Mouse (Mus musculus) C2C12 (cell line): Measurements from ENCODE around the gene Pdxk.

Source experiments
- CTCF ChIP-seq: IDR thresholded peaks from one replicate; pipeline ENCODE4 v1.5.1; 2011; ENCODE audit not compliant: control insufficient read depth, insufficient read depth, insufficient read length
- USF1 ChIP-seq: IDR thresholded peaks from one replicate; pipeline ENCODE4 v1.6.1; 2011; ENCODE audit warnings: low read depth, mild to moderate bottlenecking, control low read depth, moderate library complexity

DNA sequence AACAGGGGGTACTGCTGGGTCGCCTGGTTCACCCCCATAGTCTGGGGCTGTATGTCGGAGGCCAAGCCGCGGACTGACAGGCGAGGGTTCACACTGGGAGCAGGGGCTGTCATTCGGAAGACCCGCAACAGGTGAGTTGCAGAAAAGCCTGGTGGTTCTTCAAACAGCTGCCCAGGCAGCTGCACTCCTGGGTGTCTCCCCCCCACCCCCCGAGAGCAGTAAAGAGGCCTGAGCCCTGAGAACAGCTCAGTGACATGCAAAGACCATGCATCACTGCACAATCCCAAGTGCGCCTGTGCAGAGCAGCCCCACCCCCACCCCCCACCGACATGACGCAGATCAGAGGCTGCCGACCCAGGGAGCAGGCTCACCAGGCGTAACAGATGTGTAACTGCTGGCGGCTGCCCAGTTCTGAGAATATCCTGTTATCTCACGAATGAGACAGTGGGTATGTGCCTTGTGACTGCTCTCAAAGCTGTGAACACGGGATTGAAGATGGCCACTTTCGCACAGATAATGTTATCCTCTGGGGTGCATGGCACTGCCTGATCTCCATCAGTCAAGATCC is 65.6 kb downstream of the Pdxk start:
- TF ChIP-seq CTCF (no peak), USF1 (no peak)
